Mouse (Mus musculus) G1E (cell line): ENCODE results near the gene Zrsr1.

Experiments
- CTCF ChIP-seq: IDR thresholded peaks from 2 replicates; pipeline ENCODE4 v1.5.1; 2012; ENCODE audit warnings: low read depth, low read length, inconsistent platforms, mixed read lengths
- GATA1 ChIP-seq: IDR thresholded peaks from 2 replicates; pipeline ENCODE4 v1.6.1; 2012; ENCODE audit warnings: borderline replicate concordance, low read length, inconsistent platforms, mixed read lengths

DNA sequence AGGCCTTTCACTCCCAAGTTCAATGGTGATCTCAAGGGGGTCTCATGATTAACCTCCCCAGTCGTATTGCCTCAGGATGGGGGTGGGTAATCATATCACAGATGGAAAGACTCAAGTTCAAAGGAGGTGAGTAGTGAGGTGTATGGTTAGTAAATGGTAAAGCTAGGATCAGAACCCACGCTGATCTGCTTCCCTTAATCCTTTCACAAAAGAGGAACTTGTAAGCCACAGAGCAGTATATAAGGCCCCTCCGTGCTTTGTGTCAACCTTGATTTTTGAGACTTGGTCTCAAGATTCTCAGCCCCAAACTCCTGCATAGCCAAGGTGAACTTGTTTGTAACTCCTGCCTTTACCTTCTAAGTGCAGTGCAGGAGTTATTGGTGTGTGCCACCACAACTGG is 52.4 kb downstream of the Zrsr1 start:
- no peak for TF ChIP-seq CTCF
- TF ChIP-seq GATA1 = no peak
